Mouse (Mus musculus): Measurements from ENCODE around the gene Rhox2h. TPM values are rescaled to one million over a fixed set of nuclear protein-coding genes. Genes with fewer than 3 reads are reported as not detected.

Rhox2h gene
- not detected for polyA plus RNA-seq (2014; fragmentation: Illumina TruSeq; extraction: RNeasy Lipid Tissue Mini Kit (QIAGEN cat#74804); ENCODE audit: low replicate concordance)

GRCm38 (mm10) chrX:37673177-37673576 lies at the start of gene Rhox2h:
Gene Rhox2h, minus strand, starts transcription at chrX:37673277.

GRCm38 (mm10) chrX:37668664-37669063 lies 4.4 kb downstream of the Rhox2h start, which contains the start of gene Rhox3h:
Gene Rhox3h, minus strand, starts transcription at chrX:37668764.

DNA sequence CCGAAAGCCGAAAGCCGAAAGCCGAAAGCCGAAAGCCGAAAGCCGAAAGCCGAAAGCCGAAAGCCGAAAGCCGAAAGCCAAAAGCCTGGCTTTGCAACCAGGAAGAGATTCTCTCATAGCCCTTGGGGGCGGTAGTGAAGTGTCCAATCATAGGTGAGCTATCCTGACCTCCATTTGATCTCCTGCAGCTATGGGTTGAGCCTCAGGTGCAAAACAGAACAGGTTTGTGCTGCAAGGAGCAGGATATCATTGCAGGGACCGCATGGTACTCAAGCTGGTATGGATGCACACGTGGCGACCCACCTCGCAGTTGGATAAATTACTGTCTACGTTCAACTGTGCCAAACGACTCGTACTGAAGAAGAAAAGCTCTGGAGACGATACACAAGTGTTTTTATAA lies 21.9 kb downstream of the Rhox2h start, which contains the start of gene Rhox4g:
TSS of gene Rhox4g (minus strand) at position 101 of the 400 bp plus-strand sequence.

GRCm38 (mm10) chrX:37643370-37643769 lies 29.7 kb downstream of the Rhox2h start, which contains the start of gene Rhox2g:
Gene Rhox2g, minus strand, starts transcription at chrX:37643470.

GRCm38 (mm10) chrX:37628512-37628911 lies 44.6 kb downstream of the Rhox2h start, which contains the start of gene Rhox3g:
Gene Rhox3g, minus strand, starts transcription at chrX:37628612.

Other genes with a start within 250 kb of the Rhox2h start
- not detected for gene Rhox4b, start 240.8 kb downstream of the Rhox2h start, polyA plus RNA-seq (2014; fragmentation: Illumina TruSeq; extraction: RNeasy Lipid Tissue Mini Kit (QIAGEN cat#74804); ENCODE audit: low replicate concordance)
- gene Rhox2c, start 219.6 kb downstream of the Rhox2h start, polyA plus RNA-seq (2014; fragmentation: Illumina TruSeq; extraction: RNeasy Lipid Tissue Mini Kit (QIAGEN cat#74804); ENCODE audit: low replicate concordance), result not detected
- gene Rhox3c, start 214.7 kb downstream of the Rhox2h start, polyA plus RNA-seq (2014; fragmentation: Illumina TruSeq; extraction: RNeasy Lipid Tissue Mini Kit (QIAGEN cat#74804); ENCODE audit: low replicate concordance), result not detected
- not detected for gene Rhox4c, start 192.9 kb downstream of the Rhox2h start, polyA plus RNA-seq (2014; fragmentation: Illumina TruSeq; extraction: RNeasy Lipid Tissue Mini Kit (QIAGEN cat#74804); ENCODE audit: low replicate concordance)
- not detected for gene Rhox2d, start 179.8 kb downstream of the Rhox2h start, polyA plus RNA-seq (2014; fragmentation: Illumina TruSeq; extraction: RNeasy Lipid Tissue Mini Kit (QIAGEN cat#74804); ENCODE audit: low replicate concordance)
- gene Rhox4d, start 158.9 kb downstream of the Rhox2h start, polyA plus RNA-seq (2014; fragmentation: Illumina TruSeq; extraction: RNeasy Lipid Tissue Mini Kit (QIAGEN cat#74804); ENCODE audit: low replicate concordance), result not detected
- not detected for gene Rhox2e, start 142.8 kb downstream of the Rhox2h start, polyA plus RNA-seq (2014; fragmentation: Illumina TruSeq; extraction: RNeasy Lipid Tissue Mini Kit (QIAGEN cat#74804); ENCODE audit: low replicate concordance)
- not detected for gene Rhox3e, start 131.3 kb downstream of the Rhox2h start, polyA plus RNA-seq (2014; fragmentation: Illumina TruSeq; extraction: RNeasy Lipid Tissue Mini Kit (QIAGEN cat#74804); ENCODE audit: low replicate concordance)
- not detected for gene Rhox4e, start 115.9 kb downstream of the Rhox2h start, polyA plus RNA-seq (2014; fragmentation: Illumina TruSeq; extraction: RNeasy Lipid Tissue Mini Kit (QIAGEN cat#74804); ENCODE audit: low replicate concordance)
- not detected for gene Rhox2f, start 101.9 kb downstream of the Rhox2h start, polyA plus RNA-seq (2014; fragmentation: Illumina TruSeq; extraction: RNeasy Lipid Tissue Mini Kit (QIAGEN cat#74804); ENCODE audit: low replicate concordance)
- gene Rhox3f, start 92.3 kb downstream of the Rhox2h start, polyA plus RNA-seq (2014; fragmentation: Illumina TruSeq; extraction: RNeasy Lipid Tissue Mini Kit (QIAGEN cat#74804); ENCODE audit: low replicate concordance), result not detected
- gene Rhox4f, start 65.6 kb downstream of the Rhox2h start, polyA plus RNA-seq (2014; fragmentation: Illumina TruSeq; extraction: RNeasy Lipid Tissue Mini Kit (QIAGEN cat#74804); ENCODE audit: low replicate concordance), result not detected
- not detected for gene Rhox3g, start 44.7 kb downstream of the Rhox2h start, polyA plus RNA-seq (2014; fragmentation: Illumina TruSeq; extraction: RNeasy Lipid Tissue Mini Kit (QIAGEN cat#74804); ENCODE audit: low replicate concordance)
- not detected for gene Rhox2g, start 29.8 kb downstream of the Rhox2h start, polyA plus RNA-seq (2014; fragmentation: Illumina TruSeq; extraction: RNeasy Lipid Tissue Mini Kit (QIAGEN cat#74804); ENCODE audit: low replicate concordance)
- not detected for gene Rhox4g, start 21.9 kb downstream of the Rhox2h start, polyA plus RNA-seq (2014; fragmentation: Illumina TruSeq; extraction: RNeasy Lipid Tissue Mini Kit (QIAGEN cat#74804); ENCODE audit: low replicate concordance)
- not detected for gene Rhox3h, start 4.5 kb downstream of the Rhox2h start, polyA plus RNA-seq (2014; fragmentation: Illumina TruSeq; extraction: RNeasy Lipid Tissue Mini Kit (QIAGEN cat#74804); ENCODE audit: low replicate concordance)
- not detected for gene Rhox5, start 131.6 kb upstream of the Rhox2h start, polyA plus RNA-seq (2014; fragmentation: Illumina TruSeq; extraction: RNeasy Lipid Tissue Mini Kit (QIAGEN cat#74804); ENCODE audit: low replicate concordance)
- gene Rhox6, start 153.6 kb upstream of the Rhox2h start, polyA plus RNA-seq (2014; fragmentation: Illumina TruSeq; extraction: RNeasy Lipid Tissue Mini Kit (QIAGEN cat#74804); ENCODE audit: low replicate concordance), result not detected
- not detected for gene Rhox7a, start 158.4 kb upstream of the Rhox2h start, polyA plus RNA-seq (2014; fragmentation: Illumina TruSeq; extraction: RNeasy Lipid Tissue Mini Kit (QIAGEN cat#74804); ENCODE audit: low replicate concordance)
- not detected for gene Rhox8, start 205.7 kb upstream of the Rhox2h start, polyA plus RNA-seq (2014; fragmentation: Illumina TruSeq; extraction: RNeasy Lipid Tissue Mini Kit (QIAGEN cat#74804); ENCODE audit: low replicate concordance)
- not detected for gene Rhox7b, start 224.0 kb upstream of the Rhox2h start, polyA plus RNA-seq (2014; fragmentation: Illumina TruSeq; extraction: RNeasy Lipid Tissue Mini Kit (QIAGEN cat#74804); ENCODE audit: low replicate concordance)
- gene Rhox9, start 228.5 kb upstream of the Rhox2h start, polyA plus RNA-seq (2014; fragmentation: Illumina TruSeq; extraction: RNeasy Lipid Tissue Mini Kit (QIAGEN cat#74804); ENCODE audit: low replicate concordance), result not detected